Mouse (Mus musculus): ENCODE data around the gene Trim7. TPM values are rescaled to one million over a fixed set of nuclear protein-coding genes. Genes with fewer than 3 reads are reported as not detected.
"Not testable (repeated sequence)": the region's sequence is repeated elsewhere in the genome, so short reads cannot be mapped to it uniquely, and the experiment has no call there.

The Trim7 gene
- polyA plus RNA-seq, 1 experiment = 1.9 TPM

- Histone ChIP-seq H3K4me3 (ENCODE audit: insufficient read depth, poor library complexity, severe bottlenecking) (no peak overlapping the region), H3K27me3 (ENCODE audit: control insufficient read depth, insufficient read depth, insufficient read length) (no peaks in the 10 kb centered on the region), H3K36me3 (ENCODE audit: control insufficient read depth, insufficient read depth) (no peaks in the 10 kb centered on the region), H3K79me3 (ENCODE audit: low read depth) (no peaks in the 10 kb centered on the region), H3K79me2 (ENCODE audit: control insufficient read depth, insufficient read depth) (no peaks in the 10 kb centered on the region), H3ac (ENCODE audit: control insufficient read depth, insufficient read length, low read depth) (no peak overlapping the region)
- TF ChIP-seq CEBPB (IDR thresholded peaks at IDR 0.05; ENCODE audit: low read depth) = peak; percentile 27
- no peak for TF ChIP-seq MAX (IDR thresholded peaks at IDR 0.05)
Measured at GRCm38 (mm10) chr11:48898812-48899431, 73.0 kb downstream of the Trim7 start.

- H3K79me2 ChIP-seq (ENCODE audit: control insufficient read depth, insufficient read depth); H3K36me3 ChIP-seq (ENCODE audit: control insufficient read depth, insufficient read depth); H3ac ChIP-seq (ENCODE audit: control insufficient read depth, insufficient read length, low read depth); H3K4me3 ChIP-seq (ENCODE audit: insufficient read depth, poor library complexity, severe bottlenecking); H3K79me3 ChIP-seq (ENCODE audit: low read depth); H3K27me3 ChIP-seq (ENCODE audit: control insufficient read depth, insufficient read depth, insufficient read length): not testable (repeated sequence)
Measured at GRCm38 (mm10) chr11:48900654-48901566, 75.0 kb downstream of the Trim7 start.

- not testable (repeated sequence) for H3K79me3 ChIP-seq (ENCODE audit: low read depth); H3K36me3 ChIP-seq (ENCODE audit: control insufficient read depth, insufficient read depth); H3K27me3 ChIP-seq (ENCODE audit: control insufficient read depth, insufficient read depth, insufficient read length); H3K79me2 ChIP-seq (ENCODE audit: control insufficient read depth, insufficient read depth); H3ac ChIP-seq (ENCODE audit: control insufficient read depth, insufficient read length, low read depth); H3K4me3 ChIP-seq (ENCODE audit: insufficient read depth, poor library complexity, severe bottlenecking)
Measured at GRCm38 (mm10) chr11:48901567-48901930, 75.6 kb downstream of the Trim7 start.

Other genes starting within 250 kb of the Trim7 start
- 3,051 TPM for gene Rack1, start 25.8 kb upstream of the Trim7 start, polyA plus RNA-seq (2012; fragmentation: generic; extraction: Trizol)
- 24.4 TPM for gene Trim41, start 8.8 kb upstream of the Trim7 start, polyA plus RNA-seq (2012; fragmentation: generic; extraction: Trizol)
- gene Gm12184, start 515 bp downstream of the Trim7 start, polyA plus RNA-seq (2012; fragmentation: generic; extraction: Trizol) = 8.0 TPM
- gene Irgm1, start 45.5 kb downstream of the Trim7 start, polyA plus RNA-seq (2012; fragmentation: generic; extraction: Trizol) = 9.1 TPM
- not detected for gene Gm5431, start 76.1 kb downstream of the Trim7 start, polyA plus RNA-seq (2012; fragmentation: generic; extraction: Trizol)
- gene Psme2b, start 120.0 kb downstream of the Trim7 start, polyA plus RNA-seq (2012; fragmentation: generic; extraction: Trizol) = 2.1 TPM
- 0.05 TPM for gene Olfr56, start 152.7 kb downstream of the Trim7 start, polyA plus RNA-seq (2012; fragmentation: generic; extraction: Trizol)
- 0.28 TPM for gene 9930111J21Rik1, start 153.3 kb downstream of the Trim7 start, polyA plus RNA-seq (2012; fragmentation: generic; extraction: Trizol)
- 0.01 TPM for gene Gm12185, start 166.1 kb downstream of the Trim7 start, polyA plus RNA-seq (2012; fragmentation: generic; extraction: Trizol)
- gene Tgtp1, start 168.0 kb downstream of the Trim7 start, polyA plus RNA-seq (2012; fragmentation: generic; extraction: Trizol) = not detected
- gene 9930111J21Rik2, start 225.1 kb downstream of the Trim7 start, polyA plus RNA-seq (2012; fragmentation: generic; extraction: Trizol) = 0.20 TPM
- gene Tgtp2, start 238.1 kb downstream of the Trim7 start, polyA plus RNA-seq (2012; fragmentation: generic; extraction: Trizol) = 0.12 TPM

All from C2C12 (cell line).